Mouse (Mus musculus): ENCODE data around the gene Gm28036. TPM values are rescaled to one million over a fixed set of nuclear protein-coding genes. Genes with fewer than 3 reads are reported as not detected.

Gm28036 gene
- polyA plus RNA-seq, 1 experiment from 2014 or later = 16.6 TPM

- H3K9ac ChIP-seq = peak within 1 kb of the TSS; percentile 98
- under 1% methylated on average over 74 of the region's 74 CpGs for WGBS
- no peaks in the 10 kb centered on the region for H3K27me3 ChIP-seq (ENCODE audit: insufficient read depth, low read length)
- peak; percentile 93 for ATAC-seq (ENCODE audit: insufficient read depth)
- peak within 1 kb of the TSS; percentile 95 for H3K4me3 ChIP-seq (ENCODE audit: low read depth, low read length)
- H3K27ac ChIP-seq (ENCODE audit: low read depth) = peak within 1 kb of the TSS; percentile 94
- peak within 1 kb of the TSS; percentile 81 for H3K4me2 ChIP-seq
- H3K36me3 ChIP-seq (ENCODE audit: insufficient read depth) = peaks cover 8% of the 10 kb centered on the region; the same call in 1 of the 2 replicates
- no peak for TF ChIP-seq CTCF (IDR thresholded peaks at IDR 0.05; ENCODE audit: low read depth)
- peaks cover 8% of the 10 kb centered on the region for H3K4me1 ChIP-seq (ENCODE audit: insufficient read depth)
- H3K9me3 ChIP-seq (ENCODE audit: low read depth, low read length) = no peaks in the 10 kb centered on the region
- DNase-seq = peak; percentile 97
Measured at GRCm38 (mm10) chr2:156111358-156112079, 15.4 kb downstream of the Gm28036 start, which contains the start of the genes Cpne1 and Rbm12. Gene Cpne1 (minus strand): TSS chr2:156111965. Gene Rbm12 (minus strand): TSS chr2:156111978.

GRCm38 (mm10) chr2:156110627-156111357 lies 16.1 kb downstream of the Gm28036 start:
- Histone ChIP-seq H3K4me1 (ENCODE audit: insufficient read depth) (peaks cover 8% of the 10 kb centered on the region), H3K36me3 (ENCODE audit: insufficient read depth) (peaks cover 16% of the 10 kb centered on the region), H3K9me3 (ENCODE audit: low read depth, low read length) (no peaks in the 10 kb centered on the region), H3K4me3 (ENCODE audit: low read depth, low read length) (peak overlapping the region; percentile 95), H3K4me2 (peak overlapping the region; percentile 81), H3K27me3 (ENCODE audit: insufficient read depth, low read length) (no peaks in the 10 kb centered on the region), H3K27ac (ENCODE audit: low read depth) (peak overlapping the region; percentile 94), H3K9ac (peak overlapping the region; percentile 98)
- peak; percentile 79 for ATAC-seq (ENCODE audit: insufficient read depth)
- peak; percentile 60 for DNase-seq
- no peak for TF ChIP-seq CTCF (IDR thresholded peaks at IDR 0.05; ENCODE audit: low read depth)
- under 1% methylated on average over 16 of the region's 16 CpGs for WGBS

- WGBS = 54% methylated on average over 5 of the region's 5 CpGs
- H3K9ac ChIP-seq = no peak overlapping the region
- H3K4me1 ChIP-seq (ENCODE audit: insufficient read depth) = no peaks in the 10 kb centered on the region
- no peak overlapping the region for H3K4me2 ChIP-seq
- 0 out of 2 replicates have a peak, but pooled peaks have one; percentile 44 for ATAC-seq (ENCODE audit: insufficient read depth)
- peak; percentile 72 for DNase-seq
- H3K27ac ChIP-seq (ENCODE audit: low read depth) = no peak overlapping the region
- peaks cover 43% of the 10 kb centered on the region for H3K36me3 ChIP-seq (ENCODE audit: insufficient read depth)
- H3K9me3 ChIP-seq (ENCODE audit: low read depth, low read length) = no peaks in the 10 kb centered on the region
- no peaks in the 10 kb centered on the region for H3K27me3 ChIP-seq (ENCODE audit: insufficient read depth, low read length)
- no peak for TF ChIP-seq CTCF (IDR thresholded peaks at IDR 0.05; ENCODE audit: low read depth)
- no peak overlapping the region for H3K4me3 ChIP-seq (ENCODE audit: low read depth, low read length)
Measured at GRCm38 (mm10) chr2:156091926-156092325, 35.0 kb downstream of the Gm28036 start.

- Histone ChIP-seq H3K9ac (no peak overlapping the region), H3K4me3 (ENCODE audit: low read depth, low read length) (no peak overlapping the region), H3K4me2 (no peak overlapping the region), H3K27me3 (ENCODE audit: insufficient read depth, low read length) (no peaks in the 10 kb centered on the region), H3K9me3 (ENCODE audit: low read depth, low read length) (no peaks in the 10 kb centered on the region), H3K4me1 (ENCODE audit: insufficient read depth) (no peaks in the 10 kb centered on the region), H3K36me3 (ENCODE audit: insufficient read depth) (peaks cover 22% of the 10 kb centered on the region), H3K27ac (ENCODE audit: low read depth) (no peak overlapping the region)
- TF ChIP-seq CTCF (IDR thresholded peaks at IDR 0.05; ENCODE audit: low read depth) = no peak
- ATAC-seq (ENCODE audit: insufficient read depth) (no peak), DNase-seq (no peak)
- WGBS = 97% methylated on average over 1 of the region's 1 CpGs
Measured at GRCm38 (mm10) chr2:156089799-156090198, 37.1 kb downstream of the Gm28036 start.

- no peak overlapping the region for H3K4me3 ChIP-seq (ENCODE audit: low read depth, low read length)
- DNase-seq (no peak), ATAC-seq (ENCODE audit: insufficient read depth) (0 out of 2 replicates have a peak, but pooled peaks have one; percentile 17)
- H3K27me3 ChIP-seq (ENCODE audit: insufficient read depth, low read length) = no peaks in the 10 kb centered on the region
- 84% methylated on average over 7 of the region's 7 CpGs for WGBS
- H3K9me3 ChIP-seq (ENCODE audit: low read depth, low read length) = no peaks in the 10 kb centered on the region
- no peaks in the 10 kb centered on the region for H3K4me1 ChIP-seq (ENCODE audit: insufficient read depth)
- H3K4me2 ChIP-seq = no peak overlapping the region
- H3K36me3 ChIP-seq (ENCODE audit: insufficient read depth) = peaks cover 15% of the 10 kb centered on the region
- no peak for TF ChIP-seq CTCF (IDR thresholded peaks at IDR 0.05; ENCODE audit: low read depth)
- no peak overlapping the region for H3K9ac ChIP-seq
- H3K27ac ChIP-seq (ENCODE audit: low read depth) = no peak overlapping the region
Measured at GRCm38 (mm10) chr2:156087391-156088110, 39.3 kb downstream of the Gm28036 start.

GRCm38 (mm10) chr2:156084541-156084940 lies 42.4 kb downstream of the Gm28036 start:
- no peak for DNase-seq
- Histone ChIP-seq H3K9ac (no peak overlapping the region), H3K27ac (ENCODE audit: low read depth) (no peak overlapping the region), H3K4me3 (ENCODE audit: low read depth, low read length) (no peak overlapping the region), H3K4me1 (ENCODE audit: insufficient read depth) (no peaks in the 10 kb centered on the region), H3K4me2 (no peak overlapping the region), H3K36me3 (ENCODE audit: insufficient read depth) (peaks cover 2% of the 10 kb centered on the region), H3K27me3 (ENCODE audit: insufficient read depth, low read length) (no peaks in the 10 kb centered on the region), H3K9me3 (ENCODE audit: low read depth, low read length) (no peaks in the 10 kb centered on the region)
- TF ChIP-seq CTCF (IDR thresholded peaks at IDR 0.05; ENCODE audit: low read depth) = no peak
- 81% methylated on average over 3 of the region's 3 CpGs for WGBS
- ATAC-seq (ENCODE audit: insufficient read depth) = no peak

All from lung, embryonic 14.5 days (tissue).